Mouse (Mus musculus) ES-CJ7 (cell line): ENCODE results near the gene Inpp1.

ENCODE experiments used
- DNase-seq: peaks from one replicate; pipeline ENCODE4 v3.0.0; 2011; ENCODE audit warnings: low read depth, low spot score

Gene Inpp1

GRCm38 (mm10) chr1:52793692-52794091, 23.8 kb downstream of the Inpp1 start:
- DNase-seq: no peak

DNA sequence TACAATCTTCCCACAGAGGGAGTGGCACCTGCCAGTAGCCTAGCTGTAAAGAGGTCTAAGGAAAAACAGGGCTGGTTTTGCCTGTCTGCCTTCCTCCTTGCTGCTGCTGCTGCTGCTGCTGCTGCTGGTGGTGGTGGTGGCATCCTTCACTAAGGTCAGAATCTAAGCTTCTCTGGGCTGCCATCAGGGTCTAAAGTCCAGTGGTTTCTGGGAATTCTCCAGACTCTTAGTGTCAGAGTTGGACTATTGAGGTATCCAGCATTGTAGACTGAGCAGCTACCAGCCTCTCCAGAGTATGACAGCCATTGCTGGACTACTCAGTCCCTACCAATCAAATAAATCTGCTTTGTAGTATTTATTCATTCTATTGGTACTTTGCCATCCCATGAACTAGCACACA, 24.8 kb downstream of the Inpp1 start:
- DNase-seq: no peak

DNA sequence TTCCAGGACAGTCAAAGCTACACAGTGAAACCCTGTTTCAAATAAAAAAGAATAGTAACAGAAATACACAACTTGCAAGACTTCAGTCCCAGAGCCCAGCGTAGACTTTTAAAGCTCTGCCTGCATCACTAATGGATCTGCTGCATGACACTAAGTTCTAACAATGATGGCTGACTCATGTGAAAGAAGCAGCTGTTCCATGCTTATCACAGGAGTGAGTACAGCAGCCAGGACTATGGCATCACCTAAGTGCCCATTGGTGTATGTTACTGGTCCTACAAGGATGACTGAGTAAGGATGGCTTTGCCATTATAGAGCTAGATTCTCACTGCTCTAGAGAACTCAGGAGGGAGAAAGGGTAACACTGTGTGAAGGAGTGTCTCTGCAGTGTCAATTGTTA, 30.2 kb downstream of the Inpp1 start:
- DNase-seq: no peak

DNA sequence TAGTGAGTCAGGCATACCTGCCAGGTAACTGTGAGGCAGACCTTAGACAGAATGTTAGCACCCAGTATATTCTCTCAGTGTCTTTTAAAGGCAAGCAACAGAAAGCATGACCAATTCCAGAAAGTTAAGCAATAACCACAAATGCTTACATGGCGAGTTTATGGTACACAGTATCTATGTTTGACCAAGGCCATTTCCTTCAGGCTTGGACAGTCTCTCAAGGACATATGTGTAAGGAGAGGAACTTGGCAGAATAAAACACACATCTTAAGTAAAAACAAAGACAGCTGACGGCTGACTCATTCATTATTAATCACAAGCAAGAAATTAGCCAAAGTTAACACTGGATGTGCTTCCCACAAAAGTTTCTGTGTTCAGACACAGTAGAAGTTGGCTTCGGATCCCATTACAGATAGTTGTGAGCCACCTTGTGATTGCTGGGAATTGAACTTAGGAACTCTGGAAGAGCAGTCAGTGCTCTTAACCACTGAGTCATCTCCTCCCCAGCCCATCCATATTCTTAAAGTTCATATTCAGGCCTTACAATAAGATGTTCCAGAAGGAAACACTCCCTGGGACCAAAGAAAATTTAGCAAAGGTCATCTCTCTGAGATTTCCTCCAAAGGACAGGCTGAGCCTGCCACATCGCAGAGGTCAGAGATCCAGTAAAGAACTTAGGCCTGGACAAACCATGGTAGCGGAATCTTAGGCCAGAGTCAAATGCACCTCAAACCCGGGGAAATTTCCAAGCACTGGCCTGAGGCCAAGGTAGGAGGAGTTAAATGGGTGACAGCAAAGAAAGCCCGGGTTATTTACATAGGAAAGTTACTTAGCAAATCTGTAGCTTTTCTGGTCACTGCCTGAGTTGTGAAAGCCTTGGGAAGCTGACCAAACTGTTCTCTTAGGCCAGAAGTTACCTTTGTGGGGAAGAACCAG, 52.0 kb downstream of the Inpp1 start:
- no peak for DNase-seq

GRCm38 (mm10) chr1:52763894-52764809, 53.3 kb downstream of the Inpp1 start:
- no peak for DNase-seq

DNA sequence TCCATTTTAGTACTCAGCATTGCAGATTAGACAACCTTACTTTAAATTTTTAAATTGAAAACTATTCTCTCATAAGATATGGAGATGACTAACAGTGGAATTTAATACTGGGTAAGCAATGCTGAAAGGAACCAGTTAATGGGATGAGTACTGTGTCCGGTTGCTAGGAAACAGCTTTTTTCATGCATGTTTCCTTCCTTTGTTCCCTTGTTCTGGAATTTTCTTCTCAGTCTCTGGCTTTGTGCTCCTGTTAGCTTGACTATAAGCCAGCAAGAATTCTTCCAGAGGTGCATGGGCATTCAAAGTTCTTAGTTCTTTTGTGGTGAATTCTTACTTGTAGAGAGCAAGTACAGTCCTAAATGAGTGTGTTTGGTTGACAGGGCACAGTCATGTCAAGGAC, 59.3 kb downstream of the Inpp1 start:
- peak; percentile 38 for DNase-seq

GRCm38 (mm10) chr1:52754331-52754730, 63.2 kb downstream of the Inpp1 start:
- DNase-seq: no peak

DNA sequence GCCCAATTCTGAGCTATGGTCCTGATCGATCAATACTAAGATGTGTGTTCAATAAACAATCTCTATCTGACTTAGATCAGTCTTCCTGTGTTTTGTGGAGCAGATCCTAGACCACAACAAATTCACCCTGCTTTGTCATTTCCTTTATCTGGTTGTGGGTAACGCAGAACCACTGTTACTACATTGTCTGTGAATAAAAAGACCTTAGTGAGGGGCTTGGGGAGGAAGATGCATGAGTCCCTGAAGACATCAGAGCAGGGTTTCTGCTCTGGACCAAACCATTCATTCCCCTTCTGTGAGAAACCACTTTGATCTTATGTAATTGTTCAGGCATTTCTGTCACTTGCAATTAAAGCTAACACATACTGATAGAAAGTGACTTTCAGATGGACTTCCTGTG, 63.7 kb downstream of the Inpp1 start:
- DNase-seq: no peak

DNA sequence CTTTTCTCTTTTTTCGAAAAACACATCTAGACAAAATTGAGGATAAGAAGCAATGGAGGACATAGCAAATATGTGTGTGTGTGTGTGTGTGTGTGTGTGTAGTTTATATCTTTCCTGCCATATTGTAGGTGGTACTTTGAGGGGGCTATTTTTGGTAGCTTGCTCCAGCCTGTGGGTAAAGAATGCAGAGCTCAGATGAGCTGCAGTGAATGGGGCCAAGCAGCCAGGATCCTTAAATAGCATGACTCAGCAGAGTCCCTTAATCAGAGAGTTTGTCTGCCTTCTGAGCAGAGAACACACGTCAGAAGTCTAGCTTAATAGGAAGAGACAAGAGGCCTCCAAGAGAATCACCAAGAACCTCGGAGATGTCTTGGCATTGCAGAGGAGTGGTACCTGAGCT, 64.8 kb downstream of the Inpp1 start:
- no peak for DNase-seq

GRCm38 (mm10) chr1:52751634-52752033, 65.9 kb downstream of the Inpp1 start:
- DNase-seq: no peak

- DNase-seq: no peak
Measured at GRCm38 (mm10) chr1:52749978-52750377, 67.5 kb downstream of the Inpp1 start.

DNA sequence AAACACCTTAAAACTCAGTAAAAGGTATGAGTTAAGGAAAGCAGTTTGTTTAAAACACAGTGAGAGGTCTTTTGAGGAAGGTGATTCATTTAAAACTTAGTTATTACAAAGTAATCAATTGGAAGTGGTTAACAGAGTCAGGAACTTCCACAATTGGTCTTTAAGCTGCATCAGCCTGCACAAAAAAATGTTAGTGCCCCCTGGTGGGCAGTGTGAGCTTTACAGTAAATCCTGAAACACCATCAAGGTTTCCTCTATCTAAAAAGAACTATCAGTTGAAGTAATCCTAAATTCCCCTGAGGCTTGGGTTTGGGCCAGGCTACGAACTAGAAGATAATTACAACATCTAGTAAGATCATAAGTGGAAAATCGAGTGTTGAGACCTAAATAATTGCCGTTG, 69.2 kb downstream of the Inpp1 start:
- peak; percentile 63 for DNase-seq

GRCm38 (mm10) chr1:52742567-52742966, 74.9 kb downstream of the Inpp1 start:
- no peak for DNase-seq
